Mouse (Mus musculus) hindbrain, embryonic 11.5 days (tissue): ENCODE data around the gene Uimc1. TPM values are rescaled to one million over a fixed set of nuclear protein-coding genes. Genes with fewer than 3 reads are reported as not detected.
A peak's percentile ranks its signal among the peaks of the same experiment; 100 is the strongest.

Experiments
- ATAC-seq: fragments of 200-750 bp; cut with Nextera tagmentation; 2 replicates; pipeline ENCODE4 v1.8.0; 2017; ENCODE audit warnings: mild to moderate bottlenecking, moderate TSS enrichment, moderate library complexity; ENCODE audit not compliant: low FRiP score
- DNase-seq: peaks from one replicate; pipeline ENCODE4 v3.0.0-alpha.2; 2015; ENCODE audit warnings: low spot score
- H3K27ac ChIP-seq: fragments of 300-500 bp; sonication (generic); 2 replicates; pipeline ENCODE4 v1.5.1; 2014; ENCODE audit warnings: mild to moderate bottlenecking, low read depth, low read length
- H3K27me3 ChIP-seq: fragments of 300-500 bp; sonication (generic); 2 replicates; pipeline ENCODE4 v1.6.1; 2014; ENCODE audit warnings: mild to moderate bottlenecking, low read length, moderate library complexity, mixed read lengths; ENCODE audit not compliant: control insufficient read depth, insufficient read depth
- H3K36me3 ChIP-seq: fragments of 300-500 bp; sonication (generic); 2 replicates; pipeline ENCODE4 v1.6.1; 2014; ENCODE audit warnings: mild to moderate bottlenecking, low read length, moderate library complexity, mixed read lengths; ENCODE audit not compliant: control insufficient read depth, insufficient read depth
- H3K4me1 ChIP-seq: fragments of 300-500 bp; sonication (generic); replicated peaks from 2 replicates; pipeline ENCODE4 v1.6.1; 2014; ENCODE audit warnings: low read length, mixed read lengths; ENCODE audit not compliant: control insufficient read depth, insufficient read depth
- H3K4me2 ChIP-seq: fragments of 300-500 bp; sonication (generic); replicated peaks from 2 replicates; pipeline ENCODE4 v1.6.1; 2014; ENCODE audit warnings: mild to moderate bottlenecking, low read depth, low read length
- H3K4me3 ChIP-seq: fragments of 300-500 bp; sonication (generic); 2 replicates; pipeline ENCODE4 v1.5.1; 2014; ENCODE audit warnings: low read depth, low read length
- H3K9ac ChIP-seq: fragments of 300-500 bp; sonication (generic); 2 replicates; pipeline ENCODE4 v1.6.1; 2014; ENCODE audit warnings: low read depth, low read length
- H3K9me3 ChIP-seq: fragments of 300-500 bp; sonication (generic); 2 replicates; pipeline ENCODE4 v1.6.1; 2016; ENCODE audit warnings: low read length; ENCODE audit not compliant: control insufficient read depth
- WGBS: fragments of 180-500 bp; shearing (Covaris S2); extraction: QIAGEN DNeasy Blood & Tissue Kit; methylation state at CpG from one replicate; pipeline ENCODE4 v1.1.7; 2014; 5-methylcytosine and 5-hydroxymethylcytosine counted together
- polyA plus RNA-seq: library from polyadenylated mRNA; unstranded; fragments of >200 nt; fragmentation: Nextera tagmentation; extraction: Ambion mirVana; gene quantifications from 2 replicates; pipeline ENCODE4 v1.2.1, GENCODE M21; 2014

Gene Uimc1
- polyA plus RNA-seq, 1 experiment from 2014 or later = 21.5 TPM

GRCm38 (mm10) chr13:55013702-55014344, 86.3 kb downstream of the Uimc1 start:
- Histone ChIP-seq H3K27me3 (peaks cover 16% of the 10 kb centered on the region), H3K4me1 (peaks cover 5% of the 10 kb centered on the region), H3K4me3 (no peak overlapping the region), H3K4me2 (no peak overlapping the region), H3K36me3 (no peaks in the 10 kb centered on the region), H3K9me3 (no peaks in the 10 kb centered on the region), H3K9ac (no peak overlapping the region), H3K27ac (no peak overlapping the region)
- no peak for DNase-seq
- no peak for ATAC-seq
- 5% methylated on average over 9 of the region's 9 CpGs for WGBS

GRCm38 (mm10) chr13:55011981-55012478, 88.1 kb downstream of the Uimc1 start:
- H3K27ac ChIP-seq = no peak overlapping the region
- H3K4me1 ChIP-seq = peaks cover 10% of the 10 kb centered on the region
- peak; percentile 39 for ATAC-seq
- 4% methylated on average over 14 of the region's 14 CpGs for WGBS
- H3K27me3 ChIP-seq = peaks cover 18% of the 10 kb centered on the region
- H3K4me3 ChIP-seq = no peak overlapping the region
- H3K36me3 ChIP-seq = no peaks in the 10 kb centered on the region
- no peaks in the 10 kb centered on the region for H3K9me3 ChIP-seq
- no peak for DNase-seq
- peak overlapping the region; percentile 11; the same call in 1 of the 2 replicates for H3K4me2 ChIP-seq
- no peak overlapping the region for H3K9ac ChIP-seq

- ATAC-seq = no peak
Observed at GRCm38 (mm10) chr13:55011103-55011502, 89.0 kb downstream of the Uimc1 start.

DNA sequence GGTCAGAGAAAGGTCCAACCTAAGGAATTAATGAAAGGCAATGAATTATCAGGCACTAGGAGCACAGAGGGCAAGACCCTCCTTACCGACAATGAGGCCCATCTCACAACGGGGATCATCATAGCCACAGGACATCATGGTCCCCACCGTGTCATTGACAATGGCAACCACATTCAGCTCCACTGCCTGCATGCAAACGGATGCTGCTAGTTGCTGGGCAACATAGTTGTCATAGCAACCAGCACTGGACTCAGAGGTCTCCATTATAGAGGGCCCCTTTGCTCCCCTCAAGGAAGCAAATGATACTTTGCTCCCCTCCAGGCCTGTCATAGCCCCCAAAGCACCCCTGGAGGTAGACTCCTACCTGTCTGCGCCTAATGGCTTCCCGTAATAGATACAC, 91.5 kb downstream of the Uimc1 start:
- H3K4me2 ChIP-seq = no peak overlapping the region
- 40% methylated on average over 6 of the region's 6 CpGs for WGBS
- DNase-seq (peak; percentile 81), ATAC-seq (0 out of 2 replicates have a peak, but pooled peaks have one; percentile 17)
- H3K9ac ChIP-seq = no peak overlapping the region
- H3K27ac ChIP-seq = no peak overlapping the region
- H3K9me3 ChIP-seq = no peaks in the 10 kb centered on the region
- no peak overlapping the region for H3K4me3 ChIP-seq
- H3K4me1 ChIP-seq = peaks cover 12% of the 10 kb centered on the region
- H3K36me3 ChIP-seq = no peaks in the 10 kb centered on the region
- peaks cover 24% of the 10 kb centered on the region for H3K27me3 ChIP-seq

More at GRCm38 (mm10) chr13:55011103-55011502, 89.0 kb downstream of the Uimc1 start:
- DNase-seq = no peak
- Histone ChIP-seq H3K4me2 (no peak overlapping the region), H3K9me3 (no peaks in the 10 kb centered on the region), H3K36me3 (no peaks in the 10 kb centered on the region), H3K4me3 (no peak overlapping the region), H3K9ac (no peak overlapping the region), H3K27ac (no peak overlapping the region), H3K4me1 (peaks cover 10% of the 10 kb centered on the region), H3K27me3 (peaks cover 20% of the 10 kb centered on the region)
- WGBS = 88% methylated on average over 15 of the region's 15 CpGs

DNA sequence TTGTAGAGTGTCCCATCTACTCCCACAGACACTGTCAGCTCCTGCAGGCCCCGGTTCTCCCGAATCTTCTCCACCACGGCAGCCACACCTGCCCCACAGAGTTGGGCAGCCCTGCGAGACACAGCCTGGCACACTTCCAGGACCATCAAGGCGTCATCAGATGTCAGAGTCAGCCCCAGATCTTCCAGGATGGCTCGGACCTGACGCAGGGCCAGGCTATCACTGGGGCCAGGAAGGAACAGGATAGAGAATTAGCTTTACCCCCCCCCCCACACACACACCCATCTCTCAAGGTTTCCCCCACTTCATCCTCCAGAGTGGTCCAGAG, 93.7 kb downstream of the Uimc1 start:
- no peak overlapping the region for H3K4me3 ChIP-seq
- no peak for DNase-seq
- WGBS = 78% methylated on average over 7 of the region's 7 CpGs
- H3K27ac ChIP-seq = no peak overlapping the region
- peaks cover 12% of the 10 kb centered on the region for H3K4me1 ChIP-seq
- no peaks in the 10 kb centered on the region for H3K9me3 ChIP-seq
- H3K27me3 ChIP-seq = peaks cover 22% of the 10 kb centered on the region
- H3K9ac ChIP-seq = no peak overlapping the region
- H3K36me3 ChIP-seq = no peaks in the 10 kb centered on the region
- ATAC-seq = no peak
- no peak overlapping the region for H3K4me2 ChIP-seq

DNA sequence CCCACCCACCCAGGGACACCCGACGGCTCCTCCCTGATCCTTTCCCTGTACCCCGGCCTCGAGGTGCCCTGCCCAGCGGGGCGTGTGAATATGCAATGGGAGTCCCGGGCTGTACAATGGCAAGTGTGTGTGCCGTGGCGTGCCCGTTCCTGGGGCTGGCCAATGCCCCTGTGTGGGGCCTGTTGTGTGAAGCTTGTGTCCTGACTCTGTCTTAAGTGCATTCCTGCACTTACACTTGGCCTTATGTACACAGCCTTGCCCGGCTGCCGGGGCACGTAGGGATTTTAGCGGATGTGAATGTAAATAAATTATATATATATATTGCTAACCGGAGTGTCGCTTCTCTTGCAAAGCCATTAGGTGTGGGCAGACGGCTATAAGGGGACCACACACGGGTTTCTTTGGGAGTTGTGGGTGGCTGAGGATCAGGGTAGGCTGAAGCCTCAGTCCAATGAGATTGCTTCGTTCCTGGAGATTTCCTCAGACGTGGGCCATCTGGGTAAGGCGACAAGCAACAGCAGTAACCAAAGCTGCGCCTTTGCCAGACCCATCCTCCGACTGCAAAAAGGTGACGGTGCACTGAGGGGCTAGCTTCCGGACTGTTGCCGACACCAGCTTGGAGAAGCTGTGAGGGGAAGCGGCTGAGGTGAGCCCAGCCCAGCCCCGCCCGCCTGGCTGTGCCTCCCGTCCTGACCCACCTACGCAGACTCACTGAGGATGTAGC, 94.2 kb downstream of the Uimc1 start:
- WGBS = 71% methylated on average over 31 of the region's 31 CpGs
- no peak for ATAC-seq

DNA sequence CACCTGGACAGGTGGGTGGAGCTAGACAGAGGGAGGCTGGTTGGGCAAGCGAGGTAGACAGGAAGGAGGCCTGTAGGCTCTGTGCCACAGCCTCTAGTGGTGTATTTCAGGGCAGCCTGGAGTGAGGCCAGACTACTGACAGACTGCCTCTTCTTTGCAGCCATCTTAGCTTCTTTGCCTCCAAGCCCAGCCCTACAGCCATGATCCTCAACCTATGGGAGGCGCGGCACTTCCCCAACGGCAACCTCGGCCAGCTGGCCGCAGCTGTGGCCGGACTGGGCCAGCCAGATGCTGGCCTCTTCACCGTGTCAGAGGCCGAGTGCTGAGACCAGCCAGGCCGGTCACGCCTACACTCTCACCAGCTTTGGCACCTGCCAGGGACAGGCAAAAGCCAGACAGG, 95.5 kb downstream of the Uimc1 start:
- H3K36me3 ChIP-seq = no peaks in the 10 kb centered on the region
- H3K4me3 ChIP-seq = no peak overlapping the region
- peaks cover 12% of the 10 kb centered on the region for H3K4me1 ChIP-seq
- no peak overlapping the region for H3K27ac ChIP-seq
- H3K9ac ChIP-seq = no peak overlapping the region
- peaks cover 19% of the 10 kb centered on the region for H3K27me3 ChIP-seq
- ATAC-seq = no peak
- no peak for DNase-seq
- H3K9me3 ChIP-seq = no peaks in the 10 kb centered on the region
- no peak overlapping the region for H3K4me2 ChIP-seq
- WGBS = 69% methylated on average over 11 of the region's 11 CpGs

More for the DNA sequence above, 94.2 kb downstream of the Uimc1 start:
- peaks cover 18% of the 10 kb centered on the region for H3K27me3 ChIP-seq
- no peak overlapping the region for H3K4me3 ChIP-seq
- H3K36me3 ChIP-seq = no peaks in the 10 kb centered on the region
- peaks cover 12% of the 10 kb centered on the region for H3K4me1 ChIP-seq
- no peak overlapping the region for H3K4me2 ChIP-seq
- DNase-seq = no peak
- H3K27ac ChIP-seq = no peak overlapping the region
- no peaks in the 10 kb centered on the region for H3K9me3 ChIP-seq
- no peak overlapping the region for H3K9ac ChIP-seq

- Histone ChIP-seq H3K4me1 (peaks cover 9% of the 10 kb centered on the region; the same call in 1 of the 2 replicates), H3K4me2 (no peak overlapping the region), H3K9me3 (no peaks in the 10 kb centered on the region), H3K27ac (no peak overlapping the region), H3K36me3 (no peaks in the 10 kb centered on the region), H3K27me3 (peaks cover 21% of the 10 kb centered on the region), H3K9ac (no peak overlapping the region), H3K4me3 (no peak overlapping the region)
- no peak for DNase-seq
- no peak for ATAC-seq
- WGBS = 77% methylated on average over 10 of the region's 10 CpGs
Observed at GRCm38 (mm10) chr13:55002090-55002489, 98.0 kb downstream of the Uimc1 start.

GRCm38 (mm10) chr13:55000433-55000832, 99.7 kb downstream of the Uimc1 start:
- no peak overlapping the region for H3K4me3 ChIP-seq
- no peak overlapping the region for H3K27ac ChIP-seq
- H3K9me3 ChIP-seq = no peaks in the 10 kb centered on the region
- DNase-seq (no peak), ATAC-seq (no peak)
- no peaks in the 10 kb centered on the region for H3K36me3 ChIP-seq
- peaks cover 9% of the 10 kb centered on the region; the same call in 1 of the 2 replicates for H3K4me1 ChIP-seq
- no peak overlapping the region for H3K4me2 ChIP-seq
- 86% methylated on average over 10 of the region's 10 CpGs for WGBS
- no peak overlapping the region for H3K9ac ChIP-seq
- H3K27me3 ChIP-seq = peaks cover 20% of the 10 kb centered on the region
